Mouse (Mus musculus) C3H10T1/2 (cell line): ENCODE results near the gene Gm21904. TPM values are rescaled to one million over a fixed set of nuclear protein-coding genes. Genes with fewer than 3 reads are reported as not detected.

Experiments used
- polyA plus RNA-seq, 2 experiments: library from polyadenylated mRNA; unstranded; fragments of >200 nt; fragmentation: generic; extraction: Trizol; gene quantifications; one replicate each; pipeline ENCODE4 v1.2.1; 2012; ENCODE audit warnings: missing spikeins in 2 of 2

The Gm21904 gene
- not detected for polyA plus RNA-seq

GRCm38 (mm10) chrY:17846166-17846565 is at the start of gene Gm21904:
Gene Gm21904 (minus strand): TSS chrY:17846266.

DNA sequence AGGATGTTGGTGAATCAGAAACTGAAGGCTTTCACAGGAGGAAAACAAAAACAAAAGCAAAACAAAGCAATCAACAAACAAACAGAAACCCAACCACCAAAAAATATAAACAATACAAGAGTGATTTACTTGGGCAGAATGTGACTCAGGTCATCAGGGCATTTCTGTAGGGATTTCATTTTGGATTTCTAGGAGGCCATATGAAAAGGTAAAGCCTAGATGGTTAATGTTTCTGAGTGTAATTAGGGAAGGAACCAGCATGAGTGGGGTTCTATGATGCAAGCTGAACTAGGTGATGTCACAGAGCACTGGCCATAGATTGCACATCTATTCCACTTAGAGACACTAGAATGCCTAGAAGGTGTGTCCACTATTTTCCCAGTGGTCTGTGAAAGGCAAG is 28.4 kb upstream of the Gm21904 start, which contains the start of the genes Gm20772 and Gm20831:
Gene Gm20772, plus strand, starts transcription at position 301 of the 400 bp plus-strand sequence.
Gene Gm20831, plus strand, starts transcription at position 301 of the 400 bp plus-strand sequence.

Other genes with a start within 250 kb of the Gm21904 start
- not detected for gene Gm20772, start 28.5 kb upstream of the Gm21904 start, polyA plus RNA-seq
- not detected for gene Gm20831, start 28.5 kb upstream of the Gm21904 start, polyA plus RNA-seq
- gene Srsy, start 91.1 kb upstream of the Gm21904 start, polyA plus RNA-seq, result not detected
- not detected for gene Gm21764, start 215.5 kb upstream of the Gm21904 start, polyA plus RNA-seq
- gene Ssty1, start 242.8 kb upstream of the Gm21904 start, polyA plus RNA-seq, result not detected